Mouse (Mus musculus) embryonic facial prominence, embryonic 14.5 days (tissue): ENCODE measurements around the gene Fam71e1. TPM values are rescaled to one million over a fixed set of nuclear protein-coding genes. Genes with fewer than 3 reads are reported as not detected.

Source experiments
- ATAC-seq: fragments of 200-750 bp; cut with Nextera tagmentation; 2 replicates; pipeline ENCODE4 v1.8.0; 2017; ENCODE audit warnings: low read depth, moderate number of reproducible peaks, moderate TSS enrichment
- DNase-seq: peaks from one replicate; pipeline ENCODE4 v3.0.0-alpha.2; 2015; ENCODE audit warnings: low spot score
- H3K27ac ChIP-seq: fragments of 300-500 bp; sonication (generic); replicated peaks from 2 replicates; pipeline ENCODE4 v1.5.1; 2014; ENCODE audit warnings: low read depth, mild to moderate bottlenecking, low read length, moderate library complexity
- H3K27me3 ChIP-seq: fragments of 300-500 bp; sonication (generic); replicated peaks from 2 replicates; pipeline ENCODE4 v1.6.1; 2014; ENCODE audit warnings: low read length; ENCODE audit not compliant: control insufficient read depth, insufficient read depth
- H3K36me3 ChIP-seq: fragments of 300-500 bp; sonication (generic); 2 replicates; pipeline ENCODE4 v1.6.1; 2014; ENCODE audit warnings: low read length, mixed read lengths; ENCODE audit not compliant: control insufficient read depth, insufficient read depth
- H3K4me1 ChIP-seq: fragments of 300-500 bp; sonication (generic); 2 replicates; pipeline ENCODE4 v1.6.1; 2014; ENCODE audit warnings: antibody characterized with exemption, low read length; ENCODE audit not compliant: control insufficient read depth, insufficient read depth
- H3K4me2 ChIP-seq: fragments of 300-500 bp; sonication (generic); 2 replicates; pipeline ENCODE4 v1.6.1; 2014; ENCODE audit warnings: low read depth, mild to moderate bottlenecking, low read length, moderate library complexity, mixed read lengths
- H3K4me3 ChIP-seq: fragments of 300-500 bp; sonication (generic); 2 replicates; pipeline ENCODE4 v1.5.1; 2014; ENCODE audit warnings: low read depth, mild to moderate bottlenecking, low read length
- H3K9ac ChIP-seq: fragments of 300-500 bp; sonication (generic); 2 replicates; pipeline ENCODE4 v1.6.1; 2014; ENCODE audit warnings: low read depth, mild to moderate bottlenecking, low read length, moderate library complexity, mixed read lengths
- H3K9me3 ChIP-seq: fragments of 300-500 bp; sonication (generic); 2 replicates; pipeline ENCODE4 v1.6.1; 2016; ENCODE audit warnings: low read length; ENCODE audit not compliant: control insufficient read depth
- WGBS: fragments of 180-500 bp; shearing (Covaris S2); extraction: QIAGEN DNeasy Blood & Tissue Kit; methylation state at CpG from one replicate; pipeline ENCODE4 v1.1.7; 2014; 5-methylcytosine and 5-hydroxymethylcytosine counted together
- polyA plus RNA-seq: library from polyadenylated mRNA; unstranded; fragments of >200 nt; fragmentation: Nextera tagmentation; extraction: Ambion mirVana; gene quantifications from 2 replicates; pipeline ENCODE4 v1.2.1, GENCODE M21; 2014

The Fam71e1 gene
- polyA plus RNA-seq, 1 experiment from 2014 or later: 5.4 TPM

- no peak overlapping the region for H3K4me3 ChIP-seq
- no peak overlapping the region for H3K4me2 ChIP-seq
- no peak overlapping the region for H3K27ac ChIP-seq
- 87% methylated on average over 14 of the region's 14 CpGs for WGBS
- ATAC-seq: no peak
- peaks cover 54% of the 10 kb centered on the region for H3K27me3 ChIP-seq
- H3K4me1 ChIP-seq: peaks cover 6% of the 10 kb centered on the region; the same call in 1 of the 2 replicates
- no peaks in the 10 kb centered on the region for H3K9me3 ChIP-seq
- no peaks in the 10 kb centered on the region for H3K36me3 ChIP-seq
- no peak for DNase-seq
- H3K9ac ChIP-seq: no peak overlapping the region
Observed at GRCm38 (mm10) chr7:44526414-44527154, 30.2 kb downstream of the Fam71e1 start.

GRCm38 (mm10) chr7:44527483-44528398, 31.4 kb downstream of the Fam71e1 start:
- Histone ChIP-seq H3K9ac (peak overlapping the region; percentile 58), H3K36me3 (0 out of 2 replicates have a peak, but pooled peaks cover 2% of the 10 kb centered on the region), H3K4me1 (peaks cover 6% of the 10 kb centered on the region; the same call in 1 of the 2 replicates), H3K4me3 (peak overlapping the region; percentile 39), H3K27me3 (peaks cover 44% of the 10 kb centered on the region), H3K9me3 (no peaks in the 10 kb centered on the region), H3K27ac (no peak overlapping the region), H3K4me2 (peak overlapping the region; percentile 85)
- DNase-seq (peak; percentile 71), ATAC-seq (peak; percentile 63)
- 6% methylated on average over 35 of the region's 40 CpGs for WGBS

- no peak overlapping the region for H3K4me3 ChIP-seq
- H3K9ac ChIP-seq: no peak overlapping the region; the same call in 1 of the 2 replicates
- H3K36me3 ChIP-seq: peaks cover 18% of the 10 kb centered on the region; the same call in 1 of the 2 replicates
- 51% methylated on average over 4 of the region's 5 CpGs for WGBS
- H3K4me2 ChIP-seq: no peak overlapping the region
- no peak overlapping the region for H3K27ac ChIP-seq
- peaks cover 27% of the 10 kb centered on the region for H3K27me3 ChIP-seq
- no peak for ATAC-seq
- peaks cover 6% of the 10 kb centered on the region; the same call in 1 of the 2 replicates for H3K4me1 ChIP-seq
- no peaks in the 10 kb centered on the region for H3K9me3 ChIP-seq
- no peak for DNase-seq
Observed at GRCm38 (mm10) chr7:44529518-44529917, 33.1 kb downstream of the Fam71e1 start.

- Histone ChIP-seq H3K27me3 (peaks cover 18% of the 10 kb centered on the region), H3K36me3 (peaks cover 28% of the 10 kb centered on the region), H3K4me3 (no peak overlapping the region), H3K9ac (no peak overlapping the region), H3K4me1 (no peaks in the 10 kb centered on the region; the same call in 1 of the 2 replicates), H3K4me2 (no peak overlapping the region), H3K9me3 (no peaks in the 10 kb centered on the region), H3K27ac (no peak overlapping the region)
- no peak for ATAC-seq
- 71% methylated on average over 3 of the region's 3 CpGs for WGBS
- no peak for DNase-seq
Observed at GRCm38 (mm10) chr7:44530507-44530906, 34.1 kb downstream of the Fam71e1 start.

GRCm38 (mm10) chr7:44531207-44531606, 34.8 kb downstream of the Fam71e1 start:
- H3K36me3 ChIP-seq: peaks cover 35% of the 10 kb centered on the region
- ATAC-seq (no peak), DNase-seq (no peak)
- peaks cover 12% of the 10 kb centered on the region for H3K27me3 ChIP-seq
- no peaks in the 10 kb centered on the region for H3K9me3 ChIP-seq
- no peak overlapping the region for H3K9ac ChIP-seq
- H3K4me1 ChIP-seq: no peaks in the 10 kb centered on the region; the same call in 1 of the 2 replicates
- no peak overlapping the region for H3K4me2 ChIP-seq
- H3K27ac ChIP-seq: no peak overlapping the region
- 48% methylated on average over 5 of the region's 5 CpGs for WGBS
- H3K4me3 ChIP-seq: no peak overlapping the region

- H3K9ac ChIP-seq: no peak within 1 kb of the TSS
- WGBS: 72% methylated on average over 4 of the region's 4 CpGs
- H3K4me1 ChIP-seq: no peaks in the 10 kb centered on the region; the same call in 1 of the 2 replicates
- no peak within 1 kb of the TSS for H3K27ac ChIP-seq
- ATAC-seq (no peak), DNase-seq (no peak)
- H3K9me3 ChIP-seq: no peaks in the 10 kb centered on the region
- peaks cover 44% of the 10 kb centered on the region for H3K36me3 ChIP-seq
- no peak within 1 kb of the TSS for H3K4me3 ChIP-seq
- no peak within 1 kb of the TSS for H3K4me2 ChIP-seq
- peaks cover 9% of the 10 kb centered on the region; the same call in 1 of the 2 replicates for H3K27me3 ChIP-seq
Observed at GRCm38 (mm10) chr7:44531946-44532732, 35.8 kb downstream of the Fam71e1 start, which contains the start of gene Spib. Gene Spib, minus strand, starts transcription at chr7:44532071.

GRCm38 (mm10) chr7:44532918-44533745, 36.8 kb downstream of the Fam71e1 start:
- peaks cover 54% of the 10 kb centered on the region for H3K36me3 ChIP-seq
- 84% methylated on average over 26 of the region's 29 CpGs for WGBS

More at GRCm38 (mm10) chr7:44532918-44533745, 36.8 kb downstream of the Fam71e1 start:
- ATAC-seq: no peak
- no peak overlapping the region for H3K27ac ChIP-seq
- H3K4me1 ChIP-seq: no peaks in the 10 kb centered on the region; the same call in 1 of the 2 replicates
- H3K27me3 ChIP-seq: peaks cover 6% of the 10 kb centered on the region; the same call in 1 of the 2 replicates
- DNase-seq: no peak
- H3K4me3 ChIP-seq: no peak overlapping the region
- no peak overlapping the region for H3K9ac ChIP-seq
- no peak overlapping the region for H3K4me2 ChIP-seq
- H3K9me3 ChIP-seq: no peaks in the 10 kb centered on the region
